Mouse (Mus musculus): ENCODE data around the gene Lcn4. TPM values are rescaled to one million over a fixed set of nuclear protein-coding genes. Genes with fewer than 3 reads are reported as not detected.
A peak's percentile ranks its signal among the peaks of the same experiment; 100 is the strongest.
"Not testable (repeated sequence)": the region's sequence is repeated elsewhere in the genome, so short reads cannot be mapped to it uniquely, and the experiment has no call there.

Lcn4 gene
- not detected in 2 replicates for polyA plus RNA-seq (2015; fragmentation: Nextera tagmentation; extraction: Ambion mirVana)

- WGBS: 83% methylated on average over 3 of the region's 3 CpGs
- Histone ChIP-seq H3K9ac (no peak within 1 kb of the TSS), H3K4me2 (no peak within 1 kb of the TSS), H3K27ac (replicated peaks) (no peak within 1 kb of the TSS), H3K9me3 (no peaks in the 10 kb centered on the region), H3K4me1 (replicated peaks) (no peaks in the 10 kb centered on the region), H3K27me3 (0 out of 2 replicates have a peak, but pooled peaks cover 2% of the 10 kb centered on the region), H3K36me3 (no peaks in the 10 kb centered on the region), H3K4me3 (no peak within 1 kb of the TSS)
- no peak for ATAC-seq (ENCODE audit: low FRiP score, low read depth)
Observed at GRCm38 (mm10) chr2:26671182-26671581, at the start of gene Lcn4. Gene Lcn4, minus strand, starts transcription at chr2:26671282.

DNA sequence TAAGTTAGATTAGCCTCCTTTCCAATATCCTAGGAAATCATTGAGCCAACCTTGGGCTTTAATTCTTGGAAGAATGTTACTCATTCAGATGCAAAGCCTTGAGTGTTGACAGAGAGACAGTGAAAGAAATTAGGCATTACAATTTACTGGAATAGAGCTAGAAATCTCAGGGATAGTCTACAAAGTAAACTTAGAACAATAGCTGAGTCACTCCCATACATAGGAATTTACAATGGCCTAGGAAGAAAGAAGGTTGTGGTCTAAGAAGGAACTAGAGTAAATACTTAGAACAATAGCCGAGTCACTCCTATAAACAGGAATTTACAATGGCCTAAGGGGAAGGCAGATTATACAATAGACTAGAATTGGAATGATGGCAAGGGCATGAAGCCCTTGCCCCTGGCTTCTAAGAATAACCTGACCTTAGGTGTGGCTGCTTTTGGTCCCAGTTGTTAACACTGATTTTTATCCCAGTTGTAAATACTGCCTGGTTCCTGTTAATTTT lies 15.1 kb upstream of the Lcn4 start:
- no peak overlapping the region for H3K4me2 ChIP-seq
- no peak for ATAC-seq (ENCODE audit: low FRiP score, low read depth)
- H3K27me3 ChIP-seq: no peaks in the 10 kb centered on the region
- H3K9me3 ChIP-seq: no peaks in the 10 kb centered on the region; the same call in 1 of the 2 replicates
- H3K4me3 ChIP-seq: no peak overlapping the region
- H3K9ac ChIP-seq: no peak overlapping the region
- 95% methylated on average over 1 of the region's 1 CpGs for WGBS
- H3K36me3 ChIP-seq: no peaks in the 10 kb centered on the region
- H3K27ac ChIP-seq (replicated peaks): no peak overlapping the region
- H3K4me1 ChIP-seq (replicated peaks): no peaks in the 10 kb centered on the region

- H3K36me3 ChIP-seq: no peaks in the 10 kb centered on the region
- H3K4me2 ChIP-seq: no peak overlapping the region
- no peaks in the 10 kb centered on the region for H3K9me3 ChIP-seq
- no peak overlapping the region for H3K4me3 ChIP-seq
- no peak overlapping the region for H3K9ac ChIP-seq
- no peaks in the 10 kb centered on the region for H3K4me1 ChIP-seq (replicated peaks)
- ATAC-seq (ENCODE audit: low FRiP score, low read depth): no peak
- no peak overlapping the region for H3K27ac ChIP-seq (replicated peaks)
- H3K27me3 ChIP-seq: 0 out of 2 replicates have a peak, but pooled peaks cover 2% of the 10 kb centered on the region
Observed at GRCm38 (mm10) chr2:26668746-26669145, 2.3 kb downstream of the Lcn4 start.

- H3K27ac ChIP-seq (replicated peaks); H3K9ac ChIP-seq; H3K27me3 ChIP-seq; H3K4me1 ChIP-seq (replicated peaks); H3K4me2 ChIP-seq; H3K36me3 ChIP-seq; ATAC-seq (ENCODE audit: low FRiP score, low read depth); H3K4me3 ChIP-seq; H3K9me3 ChIP-seq: not testable (repeated sequence)
- 84% methylated on average over 1 of the region's 1 CpGs for WGBS
Observed at GRCm38 (mm10) chr2:26663551-26663950, 7.5 kb downstream of the Lcn4 start.

GRCm38 (mm10) chr2:26663112-26663511 lies 8.0 kb downstream of the Lcn4 start:
- H3K27me3 ChIP-seq: 0 out of 2 replicates have a peak, but pooled peaks cover 2% of the 10 kb centered on the region
- H3K27ac ChIP-seq (replicated peaks): no peak overlapping the region
- H3K4me3 ChIP-seq: no peak overlapping the region
- no peaks in the 10 kb centered on the region for H3K4me1 ChIP-seq (replicated peaks)
- no peak for ATAC-seq (ENCODE audit: low FRiP score, low read depth)
- WGBS: 81% methylated on average over 10 of the region's 10 CpGs
- H3K9me3 ChIP-seq: no peaks in the 10 kb centered on the region
- no peak overlapping the region for H3K9ac ChIP-seq
- no peak overlapping the region for H3K4me2 ChIP-seq
- no peaks in the 10 kb centered on the region for H3K36me3 ChIP-seq

- Histone ChIP-seq H3K4me2 (peak overlapping the region; percentile 78; the same call in 1 of the 2 replicates), H3K36me3 (no peaks in the 10 kb centered on the region), H3K4me3 (no peak overlapping the region), H3K9me3 (no peaks in the 10 kb centered on the region), H3K27me3 (no peaks in the 10 kb centered on the region), H3K4me1 (replicated peaks) (no peaks in the 10 kb centered on the region), H3K9ac (no peak overlapping the region), H3K27ac (replicated peaks) (no peak overlapping the region)
- ATAC-seq (ENCODE audit: low FRiP score, low read depth): peak; percentile 42; the same call in 1 of the 2 replicates
- 71% methylated on average over 13 of the region's 13 CpGs for WGBS
Observed at GRCm38 (mm10) chr2:26662509-26662882, 8.6 kb downstream of the Lcn4 start.

DNA sequence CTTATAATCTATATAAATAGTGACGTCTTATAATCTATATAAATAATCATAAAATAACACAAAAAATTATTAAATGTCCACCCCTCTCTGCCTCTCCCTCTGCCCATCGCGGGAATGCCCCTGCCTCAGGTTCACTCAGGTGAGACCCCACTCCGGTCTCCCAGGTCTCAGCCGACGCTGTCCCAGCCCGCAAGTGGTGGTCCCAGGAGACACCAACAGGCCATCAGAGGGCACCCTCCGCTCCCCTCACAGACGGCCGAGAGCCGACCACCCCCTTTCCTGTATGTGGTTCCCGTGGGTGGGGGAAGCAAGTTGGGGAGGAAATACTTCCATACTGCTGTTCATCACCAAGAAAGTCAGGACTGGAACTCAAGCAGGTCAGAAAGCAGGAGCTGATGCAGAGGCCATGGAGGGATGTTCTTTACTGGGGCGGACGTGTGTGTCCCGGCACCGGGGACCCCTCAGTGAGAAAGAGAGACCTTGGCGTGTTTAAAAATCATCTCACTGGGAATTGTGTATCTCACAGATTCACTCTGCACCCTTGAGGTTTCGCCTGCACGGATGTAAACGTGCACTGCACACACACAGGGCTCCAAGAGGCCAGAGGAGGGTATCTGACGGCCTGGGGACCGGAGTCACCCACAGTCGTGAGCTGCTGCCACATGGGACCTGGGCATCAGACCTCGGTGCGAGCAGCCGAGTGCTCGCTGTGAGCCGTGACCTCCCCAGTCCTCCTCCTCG lies 9.1 kb downstream of the Lcn4 start:
- Histone ChIP-seq H3K4me1 (replicated peaks) (no peaks in the 10 kb centered on the region), H3K36me3 (no peaks in the 10 kb centered on the region), H3K27me3 (no peaks in the 10 kb centered on the region), H3K4me2 (peak overlapping the region; percentile 78), H3K9me3 (no peaks in the 10 kb centered on the region), H3K9ac (peak overlapping the region; percentile 35; the same call in 1 of the 2 replicates), H3K27ac (replicated peaks) (no peak overlapping the region), H3K4me3 (peak overlapping the region; percentile 41)
- peak; percentile 51; the same call in 1 of the 2 replicates for ATAC-seq (ENCODE audit: low FRiP score, low read depth)
- WGBS: 46% methylated on average over 29 of the region's 29 CpGs

DNA sequence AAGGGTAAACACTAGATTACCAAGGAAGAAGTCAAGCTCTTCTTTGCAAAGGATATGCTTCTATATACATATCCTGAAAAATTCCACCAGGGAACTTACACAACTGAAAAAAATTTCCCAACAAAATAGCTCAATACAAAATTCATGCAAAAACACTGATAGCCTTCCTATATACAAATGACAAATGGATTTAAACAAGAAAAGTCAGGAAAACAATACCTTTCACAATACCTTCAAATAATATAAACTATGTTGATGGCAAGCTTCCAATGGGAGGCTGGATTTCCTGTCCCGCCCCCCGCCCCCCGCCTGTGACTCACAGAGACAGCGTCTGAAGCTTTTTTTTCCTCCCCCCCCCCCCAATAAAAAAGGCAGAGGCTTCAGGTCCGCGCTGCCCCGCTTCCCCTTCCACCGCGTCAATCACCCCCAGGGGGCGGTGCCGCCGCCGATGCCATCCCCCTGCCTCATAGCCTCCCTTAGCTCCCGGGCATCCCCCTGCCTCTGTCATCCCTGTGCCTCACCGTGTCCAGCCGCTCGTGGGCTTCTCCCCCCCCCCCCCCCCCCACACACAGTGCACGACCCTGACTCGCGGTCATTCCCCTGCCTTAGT lies 9.8 kb downstream of the Lcn4 start:
- 3% methylated on average over 19 of the region's 20 CpGs for WGBS
- peak; percentile 56; the same call in 1 of the 2 replicates for ATAC-seq (ENCODE audit: low FRiP score, low read depth)

GRCm38 (mm10) chr2:26657426-26657825 lies 13.7 kb downstream of the Lcn4 start:
- no peaks in the 10 kb centered on the region for H3K36me3 ChIP-seq
- no peak overlapping the region for H3K4me2 ChIP-seq
- H3K9ac ChIP-seq: no peak overlapping the region
- no peaks in the 10 kb centered on the region for H3K4me1 ChIP-seq (replicated peaks)
- H3K4me3 ChIP-seq: no peak overlapping the region
- no peaks in the 10 kb centered on the region for H3K9me3 ChIP-seq
- ATAC-seq (ENCODE audit: low FRiP score, low read depth): no peak
- H3K27ac ChIP-seq (replicated peaks): no peak overlapping the region
- H3K27me3 ChIP-seq: no peaks in the 10 kb centered on the region
- WGBS: 81% methylated on average over 2 of the region's 2 CpGs

More for the DNA sequence above, 9.8 kb downstream of the Lcn4 start:
- Histone ChIP-seq H3K4me1 (replicated peaks) (no peaks in the 10 kb centered on the region), H3K27ac (replicated peaks) (no peak overlapping the region), H3K27me3 (no peaks in the 10 kb centered on the region), H3K4me2 (peak overlapping the region; percentile 78), H3K36me3 (no peaks in the 10 kb centered on the region), H3K9ac (peak overlapping the region; percentile 35; the same call in 1 of the 2 replicates), H3K4me3 (peak overlapping the region; percentile 41), H3K9me3 (no peaks in the 10 kb centered on the region)

DNA sequence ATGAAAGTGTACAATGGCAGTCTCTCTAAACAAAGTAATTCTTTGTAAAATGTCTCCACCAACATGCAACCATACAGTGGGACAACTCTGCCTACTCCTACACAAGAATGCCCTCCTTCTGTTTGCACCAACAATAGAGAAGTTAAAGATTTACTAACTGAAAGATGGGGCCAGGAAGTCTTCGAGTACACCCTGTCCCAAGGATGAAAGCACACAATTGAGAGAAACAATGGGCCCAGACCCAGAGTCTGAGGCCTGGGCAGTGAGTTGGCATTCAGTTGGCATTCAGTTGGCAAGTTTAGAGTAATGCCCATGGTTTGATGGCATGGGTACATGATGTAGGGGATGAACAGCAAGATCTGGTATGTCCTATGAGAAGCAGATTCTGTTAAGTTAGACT lies 16.4 kb downstream of the Lcn4 start:
- 40% methylated on average over 1 of the region's 1 CpGs for WGBS

GRCm38 (mm10) chr2:26646643-26647293 lies 24.3 kb downstream of the Lcn4 start:
- peak; percentile 98 for ATAC-seq (ENCODE audit: low FRiP score, low read depth)
- no peaks in the 10 kb centered on the region for H3K36me3 ChIP-seq
- H3K9ac ChIP-seq: no peak overlapping the region
- H3K4me1 ChIP-seq (replicated peaks): no peaks in the 10 kb centered on the region
- no peak overlapping the region for H3K4me2 ChIP-seq
- WGBS: 19% methylated on average over 3 of the region's 3 CpGs
- no peak overlapping the region for H3K4me3 ChIP-seq
- H3K9me3 ChIP-seq: no peaks in the 10 kb centered on the region
- H3K27ac ChIP-seq (replicated peaks): no peak overlapping the region
- H3K27me3 ChIP-seq: no peaks in the 10 kb centered on the region

More for the DNA sequence above, 16.4 kb downstream of the Lcn4 start:
- Histone ChIP-seq H3K4me3 (no peak overlapping the region), H3K36me3 (no peaks in the 10 kb centered on the region), H3K4me1 (replicated peaks) (no peaks in the 10 kb centered on the region), H3K4me2 (no peak overlapping the region), H3K27ac (replicated peaks) (no peak overlapping the region), H3K9me3 (no peaks in the 10 kb centered on the region), H3K27me3 (no peaks in the 10 kb centered on the region), H3K9ac (no peak overlapping the region)
- no peak for ATAC-seq (ENCODE audit: low FRiP score, low read depth)

- Histone ChIP-seq H3K36me3 (no peaks in the 10 kb centered on the region), H3K4me1 (replicated peaks) (peaks cover 10% of the 10 kb centered on the region), H3K27ac (replicated peaks) (no peak overlapping the region), H3K27me3 (no peaks in the 10 kb centered on the region), H3K4me3 (no peak overlapping the region), H3K9me3 (no peaks in the 10 kb centered on the region), H3K4me2 (no peak overlapping the region), H3K9ac (no peak overlapping the region)
- WGBS: 66% methylated on average over 2 of the region's 2 CpGs
- no peak for ATAC-seq (ENCODE audit: low FRiP score, low read depth)
Observed at GRCm38 (mm10) chr2:26643942-26644341, 27.1 kb downstream of the Lcn4 start.

Measured in hindbrain, embryonic 15.5 days (tissue).